Mouse (Mus musculus) megakaryocyte, embryonic 14.5 days (primary cell): ENCODE results near the gene Smim11. TPM values are rescaled to one million over a fixed set of nuclear protein-coding genes. Genes with fewer than 3 reads are reported as not detected.

Experiments
- H3K27me3 ChIP-seq: replicated peaks from 2 replicates; pipeline ENCODE3; 2012; ENCODE audit warnings: inconsistent platforms
- H3K36me3 ChIP-seq: replicated peaks from 2 replicates; pipeline ENCODE3; 2012; ENCODE audit warnings: low read length, inconsistent platforms, mixed read lengths
- H3K4me1 ChIP-seq: 2 replicates; pipeline ENCODE4 v1.6.1; 2012; ENCODE audit warnings: inconsistent platforms
- H3K4me3 ChIP-seq: replicated peaks from 2 replicates; pipeline ENCODE3; 2012; ENCODE audit warnings: moderate library complexity, mild to moderate bottlenecking, inconsistent platforms
- H3K9me3 ChIP-seq: 2 replicates; pipeline ENCODE4 v1.6.1; 2012; ENCODE audit warnings: inconsistent platforms
- FLI1 ChIP-seq: IDR thresholded peaks from 2 replicates; pipeline ENCODE4 v1.6.1; 2012; ENCODE audit warnings: low read length, inconsistent platforms, mixed read lengths
- GATA1 ChIP-seq: IDR thresholded peaks from 3 replicates; pipeline ENCODE4 v1.6.1; 2012; ENCODE audit warnings: mixed read lengths, low read length, inconsistent platforms, borderline replicate concordance
- polyA plus RNA-seq: library from polyadenylated mRNA; stranded (reverse); fragments of >175 nt; gene quantifications from 2 replicates; pipeline ENCODE4 v1.2.3, GENCODE M21; 2012; ENCODE audit warnings: low replicate concordance; ENCODE audit not compliant: insufficient read depth

The Smim11 gene
- polyA plus RNA-seq, 1 experiment = 18.6 TPM

DNA sequence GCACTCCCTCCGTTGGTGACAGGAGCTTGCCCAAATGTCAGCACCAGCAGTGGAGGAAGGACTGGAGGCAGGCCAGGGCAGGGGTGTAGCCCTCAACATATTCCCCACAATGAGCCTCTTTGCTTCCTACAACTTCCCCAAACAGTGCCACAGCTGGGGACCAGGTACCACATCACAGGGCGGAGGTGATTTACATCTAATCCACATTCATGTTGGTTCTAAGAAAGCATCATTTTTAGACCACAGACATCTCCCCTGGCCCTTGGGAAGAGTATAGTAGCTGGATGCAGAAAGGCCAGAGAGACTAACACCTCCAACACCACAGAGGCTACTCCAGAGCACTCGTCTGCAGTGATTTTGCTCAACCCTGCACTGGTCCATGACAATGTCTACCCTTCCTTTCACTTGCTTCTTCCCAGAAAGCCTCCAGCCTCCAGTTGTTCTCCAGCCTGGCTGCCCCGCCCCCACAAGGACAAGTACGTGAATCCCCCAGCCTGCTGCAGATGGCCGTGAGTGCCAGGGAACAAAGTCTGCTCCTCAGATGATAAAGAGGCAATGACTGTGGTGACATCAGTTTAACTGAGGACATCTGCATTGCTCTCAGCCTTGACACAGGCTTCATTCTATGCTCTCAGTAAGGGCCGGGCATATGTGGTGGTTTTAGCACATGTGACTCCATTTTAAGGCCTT, 15.1 kb downstream of the Smim11 start:
- peaks cover 34% of the 10 kb centered on the region for H3K4me1 ChIP-seq
- TF ChIP-seq GATA1 = no peak
- no peak for TF ChIP-seq FLI1
- no peak overlapping the region for H3K4me3 ChIP-seq
- peaks cover 50% of the 10 kb centered on the region for H3K36me3 ChIP-seq
- H3K9me3 ChIP-seq = peaks cover 14% of the 10 kb centered on the region
- peaks cover 26% of the 10 kb centered on the region for H3K27me3 ChIP-seq

- TF ChIP-seq FLI1 = no peak
- no peak for TF ChIP-seq GATA1
- H3K9me3 ChIP-seq = peaks cover 14% of the 10 kb centered on the region
- peaks cover 44% of the 10 kb centered on the region for H3K27me3 ChIP-seq
- H3K4me3 ChIP-seq = peak overlapping the region; percentile 42
- H3K36me3 ChIP-seq = peaks cover 21% of the 10 kb centered on the region
- peaks cover 13% of the 10 kb centered on the region for H3K4me1 ChIP-seq
These were observed 18.4 kb downstream of the Smim11 start for GRCm38 (mm10) chr16:92319353-92320109.

DNA sequence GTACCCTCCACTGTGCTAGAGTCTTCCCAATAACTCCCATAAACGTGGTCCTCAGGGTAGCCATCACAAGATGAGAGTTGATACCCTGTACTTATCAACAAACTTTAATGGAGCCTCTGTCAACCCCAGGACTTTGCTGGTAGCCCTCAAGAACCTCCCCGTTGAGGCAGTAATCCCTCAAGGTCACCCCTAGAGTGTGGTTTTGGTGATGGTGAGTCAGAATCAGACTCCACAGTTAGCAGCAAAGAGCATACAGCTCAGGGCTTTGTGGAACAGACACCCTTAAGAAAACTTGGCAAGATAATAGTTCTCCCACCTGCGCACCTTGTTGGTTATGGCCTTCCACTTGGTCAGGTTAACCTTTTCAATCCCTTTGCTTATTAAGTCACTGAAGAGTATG, 19.3 kb downstream of the Smim11 start:
- Histone ChIP-seq H3K9me3 (peaks cover 14% of the 10 kb centered on the region), H3K4me1 (peaks cover 11% of the 10 kb centered on the region), H3K27me3 (peaks cover 52% of the 10 kb centered on the region), H3K4me3 (no peak overlapping the region), H3K36me3 (peaks cover 21% of the 10 kb centered on the region)
- TF ChIP-seq GATA1 = no peak
- no peak for TF ChIP-seq FLI1

DNA sequence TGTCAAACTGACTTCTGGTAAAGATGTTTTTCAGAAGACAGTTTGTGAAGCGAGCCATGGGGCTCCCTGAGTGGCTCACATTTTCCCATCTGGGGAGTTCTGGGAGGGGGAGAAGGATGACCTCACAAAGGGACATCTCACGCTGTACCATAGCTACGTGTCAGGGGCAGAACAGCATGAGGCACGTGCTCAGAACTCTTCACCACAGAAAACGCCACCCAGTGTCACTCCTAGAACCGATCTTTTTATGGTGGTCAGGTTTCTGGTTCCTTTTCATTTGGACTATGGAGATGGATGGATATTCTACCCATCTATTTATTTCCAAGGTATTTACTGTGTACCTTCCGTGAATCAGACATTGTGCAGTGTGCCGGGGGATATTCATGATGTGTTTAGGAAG, 20.3 kb downstream of the Smim11 start, which contains the start of gene Fam243:
Gene Fam243, minus strand, starts transcription at position 101 of the 400 bp plus-strand sequence.
- peaks cover 54% of the 10 kb centered on the region for H3K27me3 ChIP-seq
- no peak within 1 kb of the TSS for H3K4me3 ChIP-seq
- H3K36me3 ChIP-seq = peaks cover 17% of the 10 kb centered on the region
- peaks cover 14% of the 10 kb centered on the region for H3K9me3 ChIP-seq
- peaks cover 10% of the 10 kb centered on the region for H3K4me1 ChIP-seq
- no peak for TF ChIP-seq GATA1

GRCm38 (mm10) chr16:92324309-92325061, 23.4 kb downstream of the Smim11 start:
- TF ChIP-seq GATA1 = no peak
- no peak for TF ChIP-seq FLI1
- peaks cover 6% of the 10 kb centered on the region for H3K4me1 ChIP-seq
- H3K9me3 ChIP-seq = no peaks in the 10 kb centered on the region
- H3K4me3 ChIP-seq = no peak overlapping the region
- peaks cover 64% of the 10 kb centered on the region for H3K27me3 ChIP-seq
- H3K36me3 ChIP-seq = no peaks in the 10 kb centered on the region

DNA sequence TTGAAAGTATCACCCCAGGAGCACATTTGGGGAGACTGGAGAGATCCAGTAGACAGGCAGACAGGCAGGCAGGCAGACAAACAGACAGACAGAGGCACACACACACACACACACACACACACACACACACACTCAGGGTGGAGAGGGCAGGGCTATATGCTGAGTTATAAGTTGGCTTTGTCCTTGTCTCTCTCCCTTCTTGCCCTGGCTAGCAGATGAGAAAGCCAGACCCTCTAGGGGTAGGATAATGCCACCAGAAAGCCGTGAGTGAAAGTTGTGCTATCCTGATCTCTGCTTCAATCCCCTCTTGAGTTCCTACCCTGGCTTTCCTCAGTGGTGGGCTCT, 23.9 kb downstream of the Smim11 start:
- Histone ChIP-seq H3K27me3 (peaks cover 66% of the 10 kb centered on the region), H3K9me3 (no peaks in the 10 kb centered on the region), H3K4me1 (peaks cover 4% of the 10 kb centered on the region), H3K4me3 (no peak overlapping the region), H3K36me3 (no peaks in the 10 kb centered on the region)
- TF ChIP-seq GATA1 (no peak), FLI1 (no peak)

DNA sequence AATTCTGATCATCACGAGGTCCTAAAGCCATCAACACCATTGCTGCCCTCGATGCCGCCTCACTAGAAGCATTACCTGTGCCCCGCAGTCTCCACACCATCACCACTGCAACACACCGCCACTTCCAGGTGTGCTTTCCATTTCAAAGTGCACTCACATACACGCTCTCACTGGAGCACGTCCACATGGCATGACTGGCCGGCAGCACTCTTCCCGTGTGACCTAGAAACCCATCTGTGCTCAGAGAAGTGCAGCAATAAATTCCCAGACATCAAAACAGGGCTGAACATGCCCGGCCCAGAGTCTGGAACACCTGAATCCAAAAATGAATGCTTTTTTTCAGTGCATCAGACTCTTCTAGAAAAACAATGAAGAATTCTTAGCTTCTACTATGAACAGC, 26.8 kb downstream of the Smim11 start:
- no peak for TF ChIP-seq FLI1
- TF ChIP-seq GATA1 = no peak
- Histone ChIP-seq H3K4me1 (peaks cover 16% of the 10 kb centered on the region), H3K27me3 (peaks cover 58% of the 10 kb centered on the region), H3K9me3 (no peaks in the 10 kb centered on the region), H3K4me3 (no peak overlapping the region), H3K36me3 (no peaks in the 10 kb centered on the region)

DNA sequence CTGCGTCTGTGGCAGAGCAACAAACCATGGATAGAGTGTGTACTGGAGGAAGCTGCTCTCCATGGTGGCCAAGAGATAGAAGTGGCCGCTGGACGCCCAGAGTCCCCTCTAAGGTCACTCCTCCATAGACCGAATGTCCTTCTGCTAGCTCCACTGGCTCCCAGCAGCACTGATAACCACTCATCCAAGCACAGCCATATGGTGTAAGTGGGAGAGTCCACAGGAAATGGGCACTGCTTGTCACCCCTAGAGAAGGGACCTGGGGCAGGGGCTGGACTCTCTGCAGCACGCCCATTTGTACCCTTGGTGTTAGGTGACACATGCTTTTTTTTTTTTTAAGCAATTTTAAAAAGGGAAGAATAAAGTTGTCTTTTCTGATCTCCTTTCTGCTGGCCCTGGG, 29.9 kb downstream of the Smim11 start:
- no peak for TF ChIP-seq GATA1
- TF ChIP-seq FLI1 = no peak
- H3K4me3 ChIP-seq = no peak overlapping the region
- H3K4me1 ChIP-seq = peaks cover 16% of the 10 kb centered on the region
- no peaks in the 10 kb centered on the region for H3K36me3 ChIP-seq
- H3K27me3 ChIP-seq = peaks cover 62% of the 10 kb centered on the region
- H3K9me3 ChIP-seq = no peaks in the 10 kb centered on the region

DNA sequence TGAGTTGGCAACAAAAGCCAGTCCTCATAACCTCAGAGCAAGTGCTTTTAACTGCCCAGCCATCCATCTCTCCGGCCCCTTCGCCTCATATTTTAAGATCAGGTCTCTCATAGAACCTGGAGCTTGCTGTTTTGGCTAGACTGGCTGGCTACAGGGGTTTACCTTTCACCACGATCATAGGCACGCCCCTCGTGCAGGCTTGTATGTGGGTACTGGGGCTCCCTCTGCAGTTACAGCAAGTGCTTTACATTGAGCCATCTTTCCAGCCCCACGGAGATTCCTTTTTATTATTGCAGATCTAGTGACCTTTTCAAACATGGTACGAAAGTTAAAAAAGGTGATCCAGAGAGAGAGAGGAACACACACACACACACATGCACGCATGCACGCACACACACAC, 33.5 kb downstream of the Smim11 start:
- no peaks in the 10 kb centered on the region for H3K9me3 ChIP-seq
- TF ChIP-seq GATA1 (no peak), FLI1 (no peak)
- H3K4me3 ChIP-seq = no peak overlapping the region
- peaks cover 23% of the 10 kb centered on the region for H3K4me1 ChIP-seq
- H3K36me3 ChIP-seq = no peaks in the 10 kb centered on the region
- peaks cover 45% of the 10 kb centered on the region for H3K27me3 ChIP-seq

DNA sequence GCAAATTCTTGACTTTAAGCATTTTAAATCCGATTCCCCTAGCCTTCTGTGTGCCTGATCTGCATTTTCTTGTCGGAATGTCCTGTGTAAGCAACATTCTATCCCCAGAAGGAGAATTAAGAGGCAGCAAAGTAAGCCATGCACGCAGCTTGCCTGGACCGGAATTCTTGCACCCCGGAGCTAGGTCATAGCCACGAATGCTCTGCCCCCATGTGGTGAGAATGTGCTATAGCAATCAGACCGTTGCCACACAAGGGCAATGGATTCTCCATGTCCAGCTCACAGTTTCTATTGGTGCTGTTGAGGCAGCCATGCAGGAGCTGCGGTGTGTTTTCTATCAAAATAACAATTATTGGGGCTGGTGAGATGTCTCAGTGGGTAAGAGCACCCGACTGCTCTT, 35.2 kb downstream of the Smim11 start:
- H3K4me3 ChIP-seq = peak overlapping the region; percentile 5
- no peaks in the 10 kb centered on the region for H3K9me3 ChIP-seq
- no peak for TF ChIP-seq GATA1
- TF ChIP-seq FLI1 = no peak
- peaks cover 53% of the 10 kb centered on the region for H3K27me3 ChIP-seq
- no peaks in the 10 kb centered on the region for H3K36me3 ChIP-seq
- peaks cover 21% of the 10 kb centered on the region for H3K4me1 ChIP-seq
